Mouse (Mus musculus) cerebellum, postnatal 36 days (tissue): Measurements from ENCODE around the gene Sox5.

Experiments used
- DNase-seq, 2 experiments: peaks; one replicate each; pipeline ENCODE4 v3.0.0; 2021 to 2022; ENCODE audit warnings: mixed read lengths in 2 of 2

The Sox5 gene

DNA sequence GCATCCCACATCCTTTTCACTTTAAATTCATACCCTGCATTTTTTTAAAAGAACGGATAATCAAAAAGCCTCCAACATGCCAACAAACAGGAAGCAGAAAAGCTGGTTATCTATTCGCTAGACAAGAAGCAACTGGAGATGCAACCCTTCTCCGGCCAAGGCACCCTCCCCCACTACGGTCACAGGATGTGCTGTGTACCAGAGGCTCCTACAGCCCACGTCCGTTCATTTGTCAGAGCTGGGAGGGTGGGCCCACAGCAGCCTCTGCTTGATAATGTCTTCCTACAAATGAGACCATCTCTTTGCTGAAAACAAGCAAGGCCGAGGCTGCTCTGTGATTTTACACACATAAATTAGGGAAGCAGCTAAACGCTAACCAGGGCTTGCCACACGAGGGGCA lies 69.9 kb downstream of the Sox5 start:
- no peak for DNase-seq

GRCm38 (mm10) chr6:144710816-144711215 lies 71.0 kb downstream of the Sox5 start:
- peak; percentile 3 to 15 for DNase-seq

DNA sequence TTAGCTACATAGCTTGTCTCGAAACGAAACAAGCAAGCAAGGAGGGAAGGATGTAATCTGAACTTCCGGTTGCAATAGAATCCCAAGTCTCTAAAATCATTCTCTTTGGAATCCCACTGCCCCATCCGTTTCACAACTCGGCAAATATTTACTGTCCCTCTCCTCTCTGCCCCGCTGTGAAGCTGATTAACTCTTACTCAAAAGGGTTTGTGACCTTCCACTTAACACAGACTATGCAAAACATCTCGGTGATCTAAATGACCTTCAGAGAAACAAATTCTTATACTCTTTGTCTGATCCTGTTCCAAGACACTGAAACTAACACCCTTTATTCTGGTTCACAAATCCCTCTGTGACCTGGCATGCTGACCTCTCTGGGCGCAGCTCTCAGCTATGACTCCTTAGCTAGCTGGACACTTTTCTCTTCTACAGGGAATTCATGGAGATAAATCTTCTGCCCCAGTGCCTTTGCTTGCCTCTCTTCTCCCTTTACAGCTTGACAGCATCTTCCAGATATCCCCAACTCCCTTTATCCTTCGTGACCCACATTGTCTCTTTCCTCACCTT lies 72.1 kb downstream of the Sox5 start:
- DNase-seq, result no peak

GRCm38 (mm10) chr6:144708410-144708809 lies 73.4 kb downstream of the Sox5 start:
- no peak for DNase-seq

DNA sequence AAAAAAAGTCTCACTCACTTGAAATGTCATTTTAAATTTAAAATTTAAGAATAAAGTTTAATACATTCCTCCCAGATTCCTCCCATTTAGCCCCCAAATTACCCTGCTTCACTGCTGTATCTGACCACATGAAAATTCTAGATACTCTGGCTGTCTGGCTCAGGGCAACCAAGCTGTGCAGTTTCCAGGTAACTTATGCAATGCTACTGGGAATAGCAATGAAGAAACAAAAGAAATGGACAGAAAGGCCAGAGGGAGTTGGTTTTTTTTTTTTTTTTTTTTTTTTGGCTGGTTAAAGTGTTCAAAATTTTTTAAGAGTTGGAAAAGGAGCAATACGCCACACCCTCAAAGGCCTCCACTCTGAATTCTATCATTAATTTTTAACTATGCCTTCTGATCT lies 73.8 kb downstream of the Sox5 start:
- DNase-seq, result no peak

DNA sequence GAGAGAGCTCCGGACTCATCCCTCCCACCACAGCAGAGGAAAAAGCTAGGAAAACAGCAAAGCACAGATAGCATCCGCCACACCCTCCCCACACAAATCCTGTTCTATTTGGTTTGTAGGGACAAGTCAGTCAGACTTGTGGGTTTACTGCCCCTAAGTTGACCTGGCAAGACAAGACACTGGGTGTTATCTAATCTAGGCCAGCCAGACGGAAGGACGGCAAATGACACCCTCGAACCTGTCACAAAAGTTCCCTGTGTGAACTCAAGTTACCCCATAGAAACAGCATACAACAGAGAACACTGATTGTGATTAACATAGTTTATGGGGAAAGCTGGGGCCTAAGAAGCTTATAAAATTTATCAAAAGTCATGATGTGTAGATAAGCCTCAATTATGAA lies 76.8 kb downstream of the Sox5 start:
- no peak for DNase-seq

DNA sequence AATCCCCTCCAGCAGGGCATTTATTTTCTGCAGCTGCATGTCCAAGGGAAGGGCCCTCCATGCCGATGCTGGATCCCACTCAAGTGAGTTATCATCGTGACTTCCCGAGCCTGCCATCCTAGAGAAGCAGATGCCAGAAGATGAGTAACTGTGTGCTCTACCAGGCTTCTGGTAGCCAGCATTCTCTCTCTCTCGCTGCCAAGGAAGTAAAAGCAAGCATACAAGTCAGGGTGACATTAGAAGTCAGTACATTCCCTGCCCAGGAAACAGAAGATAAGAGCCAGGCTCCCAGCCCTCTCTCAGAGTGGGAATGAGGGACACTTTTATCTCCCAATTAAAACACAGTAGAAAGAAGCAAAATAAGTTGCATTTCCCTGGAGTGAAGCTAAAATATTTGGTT lies 86.1 kb downstream of the Sox5 start:
- no peak for DNase-seq

DNA sequence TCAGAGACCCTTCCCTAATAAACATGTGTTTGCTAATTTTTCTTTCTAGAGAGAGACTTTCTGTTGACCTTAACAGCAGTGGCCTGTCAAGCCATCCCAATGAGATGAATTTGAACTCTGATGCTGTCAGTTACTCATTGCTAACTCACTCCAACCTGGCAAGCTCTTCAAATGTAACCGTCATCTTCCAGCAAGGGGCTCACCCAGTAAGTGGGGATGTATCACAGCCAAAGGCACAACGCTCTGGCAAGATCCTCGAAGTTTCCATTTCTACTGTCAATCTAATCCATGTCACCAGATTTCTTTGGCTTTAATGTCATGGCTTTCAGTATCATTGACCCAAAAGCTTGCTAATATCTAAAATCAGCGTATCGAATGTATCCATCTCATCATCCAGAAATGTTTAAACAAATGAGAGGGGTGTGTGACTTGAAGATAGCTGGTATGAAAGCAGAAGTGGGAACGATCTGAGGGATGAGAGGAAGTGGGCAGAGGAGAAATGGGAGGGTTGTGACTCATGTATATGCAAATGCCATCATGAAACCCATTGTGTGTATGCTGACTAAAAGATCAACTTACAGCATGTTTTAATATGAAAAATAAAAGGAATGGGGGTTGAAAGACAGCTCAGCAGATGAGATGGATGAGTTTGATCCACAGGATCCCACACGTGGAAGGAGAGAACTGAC lies 88.4 kb downstream of the Sox5 start:
- DNase-seq, result no peak

- DNase-seq, result no peak
Measured at GRCm38 (mm10) chr6:144691298-144692041, 90.3 kb downstream of the Sox5 start.

GRCm38 (mm10) chr6:144689076-144689475 lies 92.7 kb downstream of the Sox5 start:
- no peak for DNase-seq

GRCm38 (mm10) chr6:144687681-144688080 lies 94.1 kb downstream of the Sox5 start:
- DNase-seq, result no peak

DNA sequence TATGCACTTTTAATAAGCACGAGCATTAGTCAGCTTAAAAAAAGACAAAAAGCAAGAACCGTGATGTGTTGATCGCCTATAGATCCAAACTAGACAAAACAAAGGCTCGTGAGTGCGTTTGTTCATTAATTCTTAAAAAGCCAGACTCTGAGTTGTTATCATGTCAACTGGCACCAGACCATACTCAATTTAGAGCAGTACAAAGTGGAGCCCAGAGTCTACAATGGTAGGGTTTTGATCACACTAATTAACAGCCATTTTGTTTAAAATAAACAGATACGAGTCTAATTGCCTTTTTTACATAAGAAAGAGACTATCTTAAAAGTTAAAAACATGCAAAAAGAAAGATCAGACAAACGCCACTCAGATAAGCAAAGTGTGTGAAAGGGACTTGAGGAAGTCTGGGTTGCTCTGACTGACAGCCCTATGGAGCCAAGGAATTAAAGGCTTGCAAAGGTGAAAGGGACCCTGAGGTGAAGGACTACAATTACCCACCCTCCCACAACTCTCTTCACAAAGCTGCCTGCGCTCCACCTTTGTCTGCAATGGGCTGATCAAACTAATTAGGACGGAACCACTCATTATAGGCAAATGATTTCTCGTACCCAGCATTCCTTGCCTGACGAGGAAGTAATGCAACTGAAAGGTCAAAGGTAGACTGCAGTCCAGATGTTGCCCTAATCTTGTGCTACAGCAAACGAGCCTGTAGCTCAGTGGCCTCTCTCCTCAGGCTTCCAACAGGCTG lies 100.6 kb downstream of the Sox5 start:
- DNase-seq, result no peak

DNA sequence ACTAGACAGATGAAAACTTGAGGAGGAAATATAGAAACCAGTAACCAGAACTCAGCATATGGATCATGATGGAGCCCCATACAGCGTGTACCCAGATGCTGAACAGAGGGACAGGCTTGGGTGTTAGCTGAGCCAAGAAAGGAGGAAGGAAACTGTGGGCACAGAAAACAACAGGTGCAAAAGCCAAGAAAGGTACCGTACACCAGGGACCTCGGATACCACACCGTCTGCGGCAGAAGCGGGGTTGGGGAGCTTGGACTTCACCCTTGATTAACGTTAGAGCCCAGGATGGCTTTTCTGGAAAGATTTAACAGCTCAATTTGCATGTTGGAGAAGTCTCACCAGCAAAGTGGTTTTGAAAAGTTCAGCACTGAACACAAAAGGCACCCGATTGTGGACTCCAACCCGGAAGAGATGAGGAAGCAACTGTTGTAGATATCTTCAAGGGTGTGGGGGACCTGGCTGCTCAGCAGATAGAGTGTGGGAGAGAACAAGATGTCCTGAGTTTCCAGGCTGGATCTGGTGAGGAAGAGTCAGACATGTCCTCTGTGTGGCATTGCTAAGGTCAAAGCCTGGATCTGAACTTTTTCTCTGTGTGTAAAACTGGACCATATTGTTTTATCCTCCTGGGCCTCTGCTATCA lies 104.2 kb downstream of the Sox5 start:
- no peak for DNase-seq

DNA sequence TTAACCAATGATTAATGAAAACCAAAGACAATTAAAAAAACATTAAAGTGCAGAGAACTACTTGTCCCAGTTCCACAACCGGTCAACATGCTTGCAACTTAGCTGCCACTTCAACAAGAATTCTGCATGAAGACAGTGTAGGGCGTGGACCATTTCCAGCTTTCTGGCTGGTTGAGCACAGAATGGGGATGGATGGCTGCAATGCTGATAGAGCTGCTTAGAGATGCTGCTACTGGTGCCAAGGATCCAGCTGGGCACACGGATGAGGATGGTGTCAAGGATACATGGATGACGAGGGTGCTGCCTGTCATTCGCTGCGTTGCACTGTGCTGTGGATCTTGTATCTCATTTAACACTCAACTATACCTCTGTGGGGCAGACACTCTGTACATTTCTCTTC lies 106.7 kb downstream of the Sox5 start:
- no peak for DNase-seq

DNA sequence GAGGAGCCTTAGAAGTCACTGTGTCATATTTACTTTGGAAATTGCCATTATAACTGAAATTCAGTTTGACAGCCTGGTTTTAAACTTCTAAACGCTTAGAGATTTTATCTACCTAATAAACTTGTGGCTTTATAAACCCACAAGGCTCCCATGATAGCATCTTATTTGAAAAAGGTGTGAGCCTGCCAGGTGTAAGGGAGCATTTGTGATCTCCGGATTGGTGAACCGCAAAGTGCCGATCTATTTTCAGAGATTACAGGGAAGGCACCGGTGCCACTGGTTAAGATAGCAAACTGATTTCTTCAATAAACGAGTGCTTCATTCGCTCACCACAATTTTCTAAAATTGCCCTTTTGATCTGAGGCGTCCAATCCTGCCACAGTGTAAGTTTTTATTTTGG lies 107.9 kb downstream of the Sox5 start:
- no peak for DNase-seq

DNA sequence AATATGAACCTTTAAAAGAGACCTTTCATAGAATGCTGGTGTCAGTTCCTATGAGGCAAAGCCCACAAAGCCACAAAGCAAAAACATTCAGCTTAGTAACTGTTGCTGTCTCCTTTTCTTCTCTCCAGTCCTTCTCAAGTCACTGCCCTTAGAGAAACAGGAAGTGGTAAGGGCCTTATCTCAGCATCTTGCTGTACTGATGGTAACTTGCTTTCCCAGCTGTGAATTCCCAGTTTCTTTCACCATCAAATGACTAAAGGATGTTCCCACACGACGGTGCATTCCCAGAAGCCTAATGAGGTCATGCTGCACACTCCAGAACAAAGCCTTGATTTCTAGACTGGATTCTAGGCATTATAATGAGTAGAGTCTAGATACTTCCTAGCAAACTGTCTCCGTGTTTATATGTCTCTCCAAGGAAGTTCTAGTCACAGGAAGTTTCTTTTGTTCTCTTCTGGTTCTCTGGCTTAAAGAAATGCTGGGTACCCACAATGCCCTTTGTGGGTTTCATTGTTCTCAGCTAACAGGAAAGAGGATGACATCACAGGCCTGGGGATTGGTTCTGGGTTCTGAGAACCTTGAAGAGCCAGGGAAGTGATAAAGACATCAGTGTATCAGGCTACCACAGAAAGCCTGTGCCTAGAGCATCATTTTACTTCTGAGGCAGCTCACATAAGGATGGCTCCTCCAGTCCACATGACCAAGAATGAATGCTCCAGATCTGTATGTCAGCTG lies 111.2 kb downstream of the Sox5 start:
- DNase-seq, result no peak

DNA sequence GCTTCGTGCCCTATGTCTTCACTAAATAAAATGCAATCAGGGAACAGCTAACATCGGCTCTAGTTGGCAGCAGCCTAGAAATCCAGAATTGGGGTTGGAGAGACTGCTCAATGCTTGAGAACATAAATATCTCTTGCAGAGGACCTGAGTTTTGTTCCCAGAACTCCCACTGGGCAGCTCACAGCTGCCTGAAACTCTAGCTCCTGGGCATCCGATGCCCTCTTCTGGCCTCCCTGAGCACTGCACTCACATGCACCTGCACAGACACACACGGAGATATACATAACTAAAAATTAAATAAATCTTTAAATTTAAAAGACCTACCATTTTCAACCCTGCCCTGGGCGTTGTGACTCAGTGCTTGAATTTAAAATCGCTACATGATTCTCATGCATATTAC lies 115.2 kb downstream of the Sox5 start:
- no peak for DNase-seq

- DNase-seq, result no peak
Measured at GRCm38 (mm10) chr6:144664765-144665164, 117.0 kb downstream of the Sox5 start.

DNA sequence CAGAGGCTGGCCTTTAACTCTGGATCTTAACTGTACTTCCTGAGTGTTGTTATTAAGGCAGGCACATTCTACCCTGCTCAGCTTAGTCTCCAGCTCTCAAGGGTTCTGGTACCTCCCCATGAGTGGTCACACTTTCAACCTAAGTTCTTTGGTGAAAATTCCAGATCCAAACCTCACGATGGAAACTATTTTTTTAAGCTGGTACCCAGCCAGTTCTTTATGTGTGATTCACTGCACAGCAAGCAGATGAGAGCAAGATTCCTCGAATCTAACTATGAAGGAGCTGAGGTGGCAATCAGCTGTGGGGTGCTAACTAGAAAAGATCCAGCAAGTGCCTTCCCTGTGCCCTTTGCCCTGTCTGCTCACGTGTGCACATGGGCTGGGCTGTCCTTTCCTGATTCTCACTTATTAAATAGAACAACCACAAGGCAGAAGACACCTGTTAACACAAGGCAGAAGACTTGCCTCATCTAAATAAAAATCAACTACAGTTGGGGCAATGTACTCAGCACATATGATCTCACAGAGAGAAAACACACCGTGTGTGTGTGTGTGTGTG lies 118.2 kb downstream of the Sox5 start:
- no peak for DNase-seq

- DNase-seq, result no peak
Measured at GRCm38 (mm10) chr6:144659115-144660108, 122.4 kb downstream of the Sox5 start.

DNA sequence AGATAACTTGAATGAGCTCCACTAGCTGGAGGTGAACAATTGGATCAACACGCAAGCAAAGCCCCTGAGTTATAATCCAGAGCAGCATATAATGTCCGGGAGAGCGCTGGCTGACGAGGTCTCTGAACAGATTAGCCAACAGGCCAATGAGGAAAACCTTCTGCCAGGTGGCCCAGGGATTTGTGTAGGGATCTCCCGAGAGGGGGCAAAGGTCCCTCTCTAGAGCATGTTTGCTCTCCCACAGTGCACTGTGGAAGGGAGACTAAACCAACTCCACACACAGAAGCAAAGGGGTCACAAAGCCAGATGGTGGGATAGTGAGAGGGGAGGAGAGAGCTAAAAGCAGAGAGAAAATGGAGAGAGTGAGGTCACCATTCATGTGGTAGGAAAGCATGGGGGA lies 128.9 kb downstream of the Sox5 start:
- DNase-seq, result no peak
